8 mouse cellular contexts compared by ENCODE assay signal in the genomic region with DNA sequence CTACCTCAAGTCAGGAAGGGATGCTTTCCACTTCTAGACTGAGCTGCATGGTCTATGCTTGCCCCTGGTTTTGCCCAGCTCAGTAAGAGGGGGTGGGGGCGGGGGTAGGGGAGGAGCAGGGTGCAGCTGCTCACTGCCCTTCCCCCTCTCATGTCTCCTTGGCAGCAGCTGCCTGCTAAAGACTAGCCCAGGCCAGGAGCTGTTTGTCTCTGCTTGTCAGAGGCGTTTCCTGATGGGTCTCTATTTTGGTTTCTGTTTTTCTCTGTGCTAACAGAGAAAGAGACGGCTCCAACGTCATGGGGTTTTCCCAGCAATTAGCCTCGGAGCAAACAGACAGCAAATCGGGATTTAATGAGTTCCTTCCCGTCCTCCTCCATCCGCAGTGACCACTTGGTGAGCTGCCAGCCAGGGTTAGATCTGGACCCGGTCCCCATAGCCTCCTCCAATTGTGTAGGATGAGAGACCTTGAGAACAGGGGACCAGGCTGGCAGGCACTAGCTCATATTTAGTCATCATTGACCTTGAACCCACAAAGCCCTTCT.
DNase-seq lines count a peak whose midpoint lies in the region; ATAC-seq and TF ChIP-seq lines count a peak whose summit lies in the region.

No protein-coding gene starts in this region.

- peak; percentile 81 for DNase-seq in MN1 (ENCODE audit: low spot score)
- peak; percentile 54 for DNase-seq in cerebellum, adult 9-11 months
- peak; percentile 39 to 69 for DNase-seq in gastrocnemius, adult 8-10 months (ENCODE audit: low spot score in 2 of 2)
- DNase-seq in hindbrain, postnatal 0 days (ENCODE audit: low spot score), result peak; percentile 82
- DNase-seq in left cerebral cortex, postnatal 10 days (ENCODE audit: extremely low spot score in 1 of 2, low spot score in 2 of 2), result peak; percentile 58 to 75
- peak; percentile 31 to 54 for DNase-seq in right cerebral cortex, adult 2 months (ENCODE audit: low spot score in 2 of 2)
- peak; percentile 35 for DNase-seq in urinary bladder, postnatal 25 days (ENCODE audit: low spot score)

- no peak for TF ChIP-seq CTCF in hindbrain, postnatal 0 days (IDR thresholded peaks at IDR 0.05; ENCODE audit: low read depth)

- H3K27me3 ChIP-seq in hindbrain, postnatal 0 days (ENCODE audit: insufficient read depth, low read length), result no peaks in the 10 kb centered on the region

- H3K27ac ChIP-seq in hindbrain, postnatal 0 days, result peak overlapping the region; percentile 79

- WGBS in hindbrain, postnatal 0 days, result 1% methylated on average over 9 of the region's 9 CpGs

- no peaks in the 10 kb centered on the region for H3K36me3 ChIP-seq in hindbrain, postnatal 0 days (ENCODE audit: insufficient read depth, low read length)

- peak; percentile 89 for ATAC-seq in hindbrain, postnatal 0 days
- peak; percentile 18; the same call in 1 of the 2 replicates for ATAC-seq in megakaryocyte, adult 5-6 weeks (ENCODE audit: poor library complexity, severe bottlenecking)

- H3K9ac ChIP-seq in hindbrain, postnatal 0 days (replicated peaks; ENCODE audit: low read length), result peak overlapping the region; percentile 4; the same call in 1 of the 2 replicates

- intact Hi-C loops in left cerebral cortex, postnatal 10 days (cut with DNase I), result no loop called here

- peaks cover 23% of the 10 kb centered on the region for H3K4me1 ChIP-seq in hindbrain, postnatal 0 days (ENCODE audit: insufficient read depth, low read length)

- H3K4me3 ChIP-seq in hindbrain, postnatal 0 days (ENCODE audit: low read length), result no peak overlapping the region

- H3K9me3 ChIP-seq in hindbrain, postnatal 0 days (ENCODE audit: low read length), result no peaks in the 10 kb centered on the region

- peak overlapping the region; percentile 26 for H3K4me2 ChIP-seq in hindbrain, postnatal 0 days (ENCODE audit: low read depth, low read length)
